Mouse (Mus musculus): ENCODE results near the gene Creg2. TPM values are rescaled to one million over a fixed set of nuclear protein-coding genes. Genes with fewer than 3 reads are reported as not detected.

The Creg2 gene
- polyA plus RNA-seq, 1 experiment: not detected

GRCm38 (mm10) chr1:39625491-39625890 lies 25.8 kb downstream of the Creg2 start:
- TF ChIP-seq GATA1 (IDR thresholded peaks at IDR 0.05; ENCODE audit: low read length): no peak

- TF ChIP-seq GATA1 (IDR thresholded peaks at IDR 0.05; ENCODE audit: low read length): no peak
Observed at GRCm38 (mm10) chr1:39623729-39624128, 27.5 kb downstream of the Creg2 start.

DNA sequence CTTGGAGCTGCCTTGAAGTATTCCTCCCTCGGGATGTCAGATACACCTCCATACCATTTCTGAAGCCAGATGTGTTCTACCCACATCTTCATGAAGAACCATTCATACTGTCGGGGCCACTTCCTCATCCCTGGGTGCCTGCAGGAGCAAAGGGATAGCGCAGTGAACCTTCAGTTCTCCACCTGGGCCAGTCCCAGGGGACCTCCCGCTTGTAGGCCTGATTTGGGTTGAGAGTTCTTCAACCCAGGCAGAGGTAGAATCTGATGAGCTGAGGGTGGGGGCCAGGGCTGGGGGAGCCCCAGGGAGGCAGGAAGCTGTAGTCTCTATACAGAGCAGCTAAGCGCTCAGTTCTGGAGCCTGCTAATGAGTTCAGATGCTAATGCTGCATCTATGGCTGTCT lies 28.2 kb downstream of the Creg2 start:
- TF ChIP-seq GATA1 (IDR thresholded peaks at IDR 0.05; ENCODE audit: low read length): no peak

GRCm38 (mm10) chr1:39618524-39618923 lies 32.8 kb downstream of the Creg2 start:
- TF ChIP-seq GATA1 (IDR thresholded peaks at IDR 0.05; ENCODE audit: low read length): no peak

- TF ChIP-seq GATA1 (IDR thresholded peaks at IDR 0.05; ENCODE audit: low read length): no peak
Observed at GRCm38 (mm10) chr1:39615526-39615925, 35.7 kb downstream of the Creg2 start.

- TF ChIP-seq GATA1 (IDR thresholded peaks at IDR 0.05; ENCODE audit: low read length): peak; percentile 91
Observed at GRCm38 (mm10) chr1:39614462-39615279, 36.6 kb downstream of the Creg2 start.

- no peak for TF ChIP-seq GATA1 (IDR thresholded peaks at IDR 0.05; ENCODE audit: low read length)
Observed at GRCm38 (mm10) chr1:39613061-39613460, 38.2 kb downstream of the Creg2 start.

GRCm38 (mm10) chr1:39612491-39612890 lies 38.8 kb downstream of the Creg2 start:
- no peak for TF ChIP-seq GATA1 (IDR thresholded peaks at IDR 0.05; ENCODE audit: low read length)

DNA sequence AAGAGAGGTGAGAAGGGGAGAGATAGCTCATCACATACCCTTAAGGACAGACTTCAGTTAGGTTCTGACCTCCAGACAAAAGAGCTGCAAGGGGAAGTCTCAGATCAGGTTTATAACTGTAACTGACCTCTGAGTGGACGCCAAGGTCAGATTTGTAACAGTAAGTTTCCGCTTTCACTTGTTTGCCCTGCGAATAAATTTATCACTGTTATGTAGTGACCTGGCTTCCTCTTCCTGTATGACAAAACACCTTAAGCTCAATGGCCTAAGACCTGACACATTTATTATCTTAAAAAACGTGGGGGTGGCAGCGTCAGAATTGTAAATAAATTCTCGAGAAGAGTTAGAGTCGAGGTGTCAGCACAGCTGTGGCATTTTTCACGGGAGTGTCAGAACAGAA lies 42.7 kb downstream of the Creg2 start:
- TF ChIP-seq GATA1 (IDR thresholded peaks at IDR 0.05; ENCODE audit: low read length): no peak

DNA sequence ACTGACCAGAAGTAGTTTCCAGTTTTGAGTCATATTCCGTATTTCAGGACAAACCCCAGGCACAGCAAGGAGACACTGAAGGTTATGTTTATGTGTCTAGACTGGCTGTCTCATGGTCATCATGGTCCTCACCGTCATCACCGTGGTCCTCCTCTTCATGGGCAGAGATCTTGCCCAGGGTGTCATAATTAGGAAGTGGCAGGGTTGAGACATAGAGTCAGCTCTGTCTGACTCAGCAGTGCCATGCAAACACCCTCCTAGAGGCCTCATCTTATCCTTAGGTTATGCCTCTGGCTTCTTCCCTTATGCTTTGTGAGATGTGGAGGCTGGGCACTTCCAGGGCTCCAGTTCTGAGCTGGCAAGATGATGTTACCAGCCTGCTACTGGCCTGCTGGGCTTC lies 48.8 kb downstream of the Creg2 start:
- no peak for TF ChIP-seq GATA1 (IDR thresholded peaks at IDR 0.05; ENCODE audit: low read length)

DNA sequence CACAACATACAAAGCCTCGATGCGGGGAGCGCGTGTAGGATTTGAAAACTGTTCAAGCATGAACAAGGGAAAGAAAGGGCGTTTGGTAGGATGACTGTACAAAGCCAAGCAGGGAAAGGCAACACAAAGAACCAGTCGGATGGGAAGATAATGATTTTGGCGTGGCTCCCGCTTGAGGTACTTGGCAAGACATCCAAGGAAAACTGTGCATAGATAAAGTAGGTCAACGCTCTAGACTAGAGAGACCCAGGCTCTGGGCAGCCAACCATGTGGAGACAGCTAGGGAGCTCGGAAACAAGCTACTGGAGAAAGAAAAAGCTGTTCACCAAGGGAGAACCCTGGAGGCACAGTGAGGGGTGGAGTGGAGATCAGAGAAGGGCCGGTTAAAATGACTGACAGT lies 52.5 kb downstream of the Creg2 start:
- no peak for TF ChIP-seq GATA1 (IDR thresholded peaks at IDR 0.05; ENCODE audit: low read length)

DNA sequence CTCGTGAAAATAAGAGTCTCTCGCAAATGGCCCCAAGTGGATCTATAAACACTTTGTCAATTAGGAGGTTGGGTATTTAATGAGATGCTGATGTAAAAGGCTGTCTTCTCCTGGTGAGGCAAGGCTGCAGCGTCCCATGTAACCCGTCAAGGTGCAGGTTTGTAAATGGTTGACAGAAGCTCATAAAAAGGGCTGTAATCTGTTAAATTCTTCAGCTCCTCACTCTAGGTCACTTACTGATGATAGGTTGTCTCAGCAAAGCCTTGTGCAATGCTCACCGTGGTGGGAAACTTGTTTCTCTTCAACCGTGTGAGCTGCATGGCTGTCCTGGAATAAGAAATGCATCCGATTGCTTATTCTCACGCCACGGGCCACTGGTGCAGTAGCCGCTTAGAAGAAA lies 57.4 kb downstream of the Creg2 start:
- TF ChIP-seq GATA1 (IDR thresholded peaks at IDR 0.05; ENCODE audit: low read length): no peak

DNA sequence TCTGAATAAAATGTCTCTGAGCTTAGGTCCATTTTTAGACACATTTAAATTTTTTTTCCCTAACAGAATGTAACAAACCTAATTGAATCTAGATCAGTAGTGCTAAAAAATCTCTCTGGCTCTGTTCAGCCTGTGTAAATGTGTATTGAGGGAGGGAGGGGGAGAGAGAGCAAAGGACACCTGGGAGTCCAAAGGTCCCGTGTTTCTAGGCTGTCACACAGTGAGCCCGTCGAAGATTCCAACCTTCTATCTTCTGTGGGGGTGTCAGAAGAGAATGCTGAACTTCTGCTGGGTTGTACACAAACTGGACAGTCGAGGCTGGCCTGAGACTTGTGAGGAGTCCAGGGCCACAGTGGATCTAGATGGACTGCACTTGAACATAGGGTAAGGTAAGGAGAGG lies 59.2 kb downstream of the Creg2 start:
- TF ChIP-seq GATA1 (IDR thresholded peaks at IDR 0.05; ENCODE audit: low read length): no peak

DNA sequence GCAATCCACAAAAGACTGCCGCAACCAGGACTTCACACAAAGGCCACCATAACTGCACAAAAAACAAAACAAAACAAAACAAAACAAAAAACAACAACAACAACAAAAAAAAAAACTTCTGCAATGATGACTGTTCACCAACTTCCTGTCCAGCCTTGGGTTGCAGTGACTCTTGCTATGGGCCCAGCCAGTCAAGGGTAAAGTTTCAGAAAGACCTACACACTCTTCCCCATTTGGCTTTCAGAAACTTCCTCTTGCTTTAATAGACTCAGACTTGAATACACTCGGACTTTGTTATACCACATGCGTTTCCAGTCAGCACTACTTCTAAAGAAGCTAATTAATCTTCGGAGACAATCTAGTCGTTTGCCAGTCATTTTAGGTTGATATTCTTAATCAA lies 61.1 kb downstream of the Creg2 start:
- no peak for TF ChIP-seq GATA1 (IDR thresholded peaks at IDR 0.05; ENCODE audit: low read length)

GRCm38 (mm10) chr1:39585416-39585815 lies 65.9 kb downstream of the Creg2 start:
- no peak for TF ChIP-seq GATA1 (IDR thresholded peaks at IDR 0.05; ENCODE audit: low read length)

DNA sequence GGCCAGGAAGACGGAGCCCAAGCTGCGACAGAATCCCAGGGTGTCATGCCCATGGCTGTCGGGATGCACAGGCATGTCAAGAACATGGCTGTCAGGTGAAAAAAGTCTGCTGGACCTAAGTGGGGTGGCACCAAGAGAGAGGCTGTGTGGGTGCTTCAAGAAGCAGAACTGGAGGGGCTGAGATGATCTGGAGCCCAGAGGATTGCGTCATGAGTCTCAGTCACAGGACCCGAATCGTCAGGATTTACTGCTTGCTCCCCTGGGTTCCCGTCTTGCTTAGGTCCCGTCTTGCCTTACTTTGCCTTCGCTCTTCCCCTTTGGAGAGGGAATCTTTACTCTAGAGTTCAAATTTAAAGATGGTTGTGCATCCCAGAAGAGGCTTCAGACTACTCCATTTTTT lies 68.1 kb downstream of the Creg2 start:
- TF ChIP-seq GATA1 (IDR thresholded peaks at IDR 0.05; ENCODE audit: low read length): no peak

DNA sequence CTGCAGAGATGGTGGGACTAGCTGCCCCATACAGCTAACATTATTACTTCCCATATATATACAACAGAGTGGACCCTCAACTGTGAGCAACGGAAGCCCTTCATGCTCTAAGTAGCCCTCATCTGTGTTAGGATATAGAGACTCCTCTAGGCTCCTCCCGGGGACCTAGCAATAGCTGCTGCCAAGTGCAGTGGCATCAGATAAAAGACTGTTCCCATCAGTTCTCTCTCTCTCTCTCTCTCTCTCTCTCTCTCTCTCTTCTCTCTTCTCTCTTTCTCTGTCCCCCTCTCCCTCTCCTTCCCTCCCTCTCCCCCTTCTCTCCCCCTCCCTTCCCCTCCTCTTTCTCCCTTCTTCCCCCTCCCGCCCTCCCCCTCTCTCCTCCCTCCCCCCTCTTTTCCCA lies 70.1 kb downstream of the Creg2 start:
- TF ChIP-seq GATA1 (IDR thresholded peaks at IDR 0.05; ENCODE audit: low read length): no peak

- TF ChIP-seq GATA1 (IDR thresholded peaks at IDR 0.05; ENCODE audit: low read length): no peak
Observed at GRCm38 (mm10) chr1:39579139-39579538, 72.1 kb downstream of the Creg2 start.
